ENCODE assay signal across 23 mouse cellular contexts in the genomic region with DNA sequence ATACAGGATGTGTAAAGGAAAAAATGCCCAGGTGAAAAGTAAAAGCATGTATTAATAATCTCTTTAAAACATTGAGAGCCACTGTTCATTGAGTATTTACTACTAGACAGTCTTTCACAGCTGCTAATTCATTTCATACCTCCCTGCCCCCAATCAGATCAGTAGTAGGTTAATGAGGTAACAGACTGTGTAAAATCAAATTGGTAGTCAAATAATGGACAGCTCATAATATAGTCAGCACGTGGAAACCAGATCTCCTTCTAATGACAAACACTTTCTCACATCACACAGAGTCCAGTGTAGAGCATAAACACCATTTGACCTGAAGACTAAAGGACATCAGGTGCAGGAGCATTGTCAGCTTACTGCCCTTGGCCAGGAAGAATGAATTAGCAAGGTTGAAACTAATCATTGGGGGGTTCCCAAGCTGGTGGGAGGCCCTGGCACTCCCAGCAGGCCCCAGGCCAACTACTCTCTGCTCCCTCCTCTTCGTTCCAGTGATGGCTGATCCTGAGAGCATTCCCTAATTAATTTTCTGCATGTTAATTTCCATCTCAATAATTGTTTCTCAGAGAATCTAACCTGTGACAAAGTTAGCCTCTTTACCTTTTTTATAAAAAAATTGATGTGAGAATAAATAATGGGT.
DNase-seq lines count a peak whose midpoint lies in the region; ATAC-seq and TF ChIP-seq lines count a peak whose summit lies in the region.
"Had no signal": no experiment of that assay in that cellular context is flagged by ENCODE, and none has a peak within 500 bp of the region (broad histone marks: within the 10 kb centered on the region; RNA-seq: fewer than 3 reads in every experiment).

No protein-coding gene starts in this region.

- H3K9ac ChIP-seq in forebrain, embryonic 14.5 days (ENCODE audit: low read length): no peak overlapping the region
- H3K9ac ChIP-seq in hindbrain, embryonic 16.5 days (ENCODE audit: low read depth, low read length): no peak overlapping the region
- H3K9ac ChIP-seq: embryonic facial prominence, embryonic 12.5 days; heart, embryonic 13.5 days; liver, embryonic 15.5 days; lung, embryonic 15.5 days had no signal

- H3K4me2 ChIP-seq in forebrain, embryonic 14.5 days (ENCODE audit: low read length): no peak overlapping the region
- no peak overlapping the region for H3K4me2 ChIP-seq in hindbrain, embryonic 16.5 days (ENCODE audit: low read length)
- H3K4me2 ChIP-seq: embryonic facial prominence, embryonic 12.5 days; heart, embryonic 13.5 days; liver, embryonic 15.5 days; lung, embryonic 15.5 days had no signal

- intact Hi-C loops in left cerebral cortex, postnatal 4 days (cut with DNase I): no loop called here

- DNase-seq in embryo, embryonic 10.5 days (ENCODE audit: low spot score): peak; percentile 5
- no peak for DNase-seq in embryo, embryonic 11 days
- DNase-seq in left cerebral cortex, postnatal 4 days: peak; percentile 11
- no peak for DNase-seq in left cerebral cortex, adult 11 months (ENCODE audit: low spot score)
- DNase-seq in forebrain, embryonic 14.5 days (ENCODE audit: low spot score): peak; percentile 11
- DNase-seq in kidney, adult 2 months: no peak
- DNase-seq: adrenal gland, postnatal 36 days; cerebellum, adult 2 months; gastrocnemius, postnatal 36 days; heart, adult 2 months; kidney, adult 18-20 months; liver; lung, postnatal 36 days had no signal

- H3K36me3 ChIP-seq in forebrain, embryonic 14.5 days (ENCODE audit: control insufficient read depth, insufficient read depth, low read length): no peaks in the 10 kb centered on the region
- no peaks in the 10 kb centered on the region for H3K36me3 ChIP-seq in hindbrain, embryonic 16.5 days (ENCODE audit: control insufficient read depth, insufficient read depth, low read length)
- no peaks in the 10 kb centered on the region for H3K36me3 ChIP-seq in kidney, adult 2 months (ENCODE audit: control insufficient read depth, insufficient read depth, low read length)
- H3K36me3 ChIP-seq: embryonic facial prominence, embryonic 12.5 days; heart, embryonic 13.5 days; limb, embryonic 10.5 days; liver, embryonic 15.5 days; lung, embryonic 15.5 days had no signal

- no peak for TF ChIP-seq POLR2A in kidney, adult 2 months (IDR thresholded peaks at IDR 0.05; ENCODE audit: low read depth, low read length)

- H3K4me1 ChIP-seq in forebrain, embryonic 14.5 days (ENCODE audit: control insufficient read depth, insufficient read depth, low read length): peaks cover 3% of the 10 kb centered on the region; the same call in 1 of the 2 replicates
- no peaks in the 10 kb centered on the region for H3K4me1 ChIP-seq in hindbrain, embryonic 16.5 days (ENCODE audit: control insufficient read depth, insufficient read depth, low read depth, low read length)
- H3K4me1 ChIP-seq in kidney, adult 2 months (ENCODE audit: control insufficient read depth, insufficient read depth, low read length): no peaks in the 10 kb centered on the region
- H3K4me1 ChIP-seq: heart, embryonic 13.5 days; liver, embryonic 15.5 days; lung, embryonic 15.5 days; megakaryocyte, embryonic 14.5 days had no signal

- peak; percentile 29; the same call in 1 of the 2 replicates for ATAC-seq in forebrain, embryonic 14.5 days
- peak; percentile 64; the same call in 1 of the 2 replicates for ATAC-seq in hindbrain, embryonic 16.5 days
- ATAC-seq: midbrain, embryonic 16.5 days; Patski had no signal

- 31% methylated on average over 2 of the region's 2 CpGs for WGBS in forebrain, embryonic 14.5 days
- 18% methylated on average over 2 of the region's 2 CpGs for WGBS in hindbrain, embryonic 16.5 days
- 56% methylated on average over 2 of the region's 2 CpGs for WGBS in kidney, adult 2 months

- H3K27ac ChIP-seq in forebrain, embryonic 14.5 days (ENCODE audit: low read depth, low read length): no peak overlapping the region
- H3K27ac ChIP-seq in hindbrain, embryonic 16.5 days (ENCODE audit: low read depth, low read length): no peak overlapping the region
- no peak overlapping the region for H3K27ac ChIP-seq in kidney, adult 2 months (ENCODE audit: insufficient read depth, low read depth, low read length)
- H3K27ac ChIP-seq: embryonic facial prominence, embryonic 12.5 days; heart, adult 2 months; heart, embryonic 13.5 days; kidney, postnatal 0 days; limb, embryonic 10.5 days; liver, embryonic 15.5 days; lung, embryonic 15.5 days had no signal

- H3K9me3 ChIP-seq in forebrain, embryonic 14.5 days (replicated peaks; ENCODE audit: control insufficient read depth, low read length): no peaks in the 10 kb centered on the region
- no peaks in the 10 kb centered on the region for H3K9me3 ChIP-seq in hindbrain, embryonic 16.5 days (ENCODE audit: control insufficient read depth, low read length)
- H3K9me3 ChIP-seq: embryonic facial prominence, embryonic 12.5 days; heart, embryonic 13.5 days; limb, embryonic 10.5 days; liver, embryonic 15.5 days; lung, embryonic 15.5 days; megakaryocyte, embryonic 14.5 days had no signal

- H3K27me3 ChIP-seq in forebrain, embryonic 14.5 days (replicated peaks; ENCODE audit: control insufficient read depth, insufficient read depth, low read length): no peaks in the 10 kb centered on the region
- no peaks in the 10 kb centered on the region for H3K27me3 ChIP-seq in hindbrain, embryonic 16.5 days (replicated peaks; ENCODE audit: control insufficient read depth, insufficient read depth, low read length)
- H3K27me3 ChIP-seq in kidney, adult 2 months (replicated peaks; ENCODE audit: control insufficient read depth, insufficient read depth, low read length): no peaks in the 10 kb centered on the region
- H3K27me3 ChIP-seq: embryonic facial prominence, embryonic 12.5 days; heart, embryonic 13.5 days; liver, embryonic 15.5 days; lung, embryonic 15.5 days; megakaryocyte, embryonic 14.5 days had no signal

- H3K4me3 ChIP-seq in forebrain, embryonic 14.5 days (ENCODE audit: low read depth, low read length): no peak overlapping the region
- H3K4me3 ChIP-seq in hindbrain, embryonic 16.5 days (ENCODE audit: low read length): no peak overlapping the region
- H3K4me3 ChIP-seq in kidney, adult 2 months (ENCODE audit: insufficient read depth, low read depth, low read length): no peak overlapping the region
- H3K4me3 ChIP-seq: embryonic facial prominence, embryonic 12.5 days; heart, adult 2 months; heart, embryonic 13.5 days; limb, embryonic 10.5 days; liver, embryonic 15.5 days; lung, embryonic 15.5 days; megakaryocyte, embryonic 14.5 days had no signal

- TF ChIP-seq CTCF in kidney, adult 2 months (conservative IDR thresholded peaks at IDR 0.05; ENCODE audit: insufficient read depth, insufficient read length, low read depth, low read length): no peak

Comparison
In these comparisons a context has a peak if more than half of its experiments do, and no peak if none do; other contexts are left out.
1. DNase-seq: peak in embryo, embryonic 10.5 days (single experiment), left cerebral cortex, postnatal 4 days (single experiment) and forebrain, embryonic 14.5 days (single experiment); none in embryo, embryonic 11 days (single experiment), left cerebral cortex, adult 11 months (single experiment) and kidney, adult 2 months (single experiment).